Mouse (Mus musculus) large intestine, adult 2 months (tissue): Measurements from ENCODE around the gene Rtl3. TPM values are rescaled to one million over a fixed set of nuclear protein-coding genes. Genes with fewer than 3 reads are reported as not detected.

ENCODE experiments used
- DNase-seq: peaks from one replicate; pipeline ENCODE4 v3.0.0-alpha.2; 2012; ENCODE audit warnings: low read depth, low spot score
- WGBS: fragments of 180-500 bp; shearing (Covaris S2); methylation state at CpG from one replicate; pipeline ENCODE4 v1.1.7; 2018; 5-methylcytosine and 5-hydroxymethylcytosine counted together
- polyA plus RNA-seq: library from polyadenylated mRNA; depleted of rRNA; stranded (reverse); fragments of >200 nt; gene quantifications from 2 replicates; pipeline ENCODE4 v1.2.3, GENCODE M21; 2012; rRNA removed

The Rtl3 gene
- polyA plus RNA-seq, result 0.05 and 0.15 TPM in 2 replicates

DNA sequence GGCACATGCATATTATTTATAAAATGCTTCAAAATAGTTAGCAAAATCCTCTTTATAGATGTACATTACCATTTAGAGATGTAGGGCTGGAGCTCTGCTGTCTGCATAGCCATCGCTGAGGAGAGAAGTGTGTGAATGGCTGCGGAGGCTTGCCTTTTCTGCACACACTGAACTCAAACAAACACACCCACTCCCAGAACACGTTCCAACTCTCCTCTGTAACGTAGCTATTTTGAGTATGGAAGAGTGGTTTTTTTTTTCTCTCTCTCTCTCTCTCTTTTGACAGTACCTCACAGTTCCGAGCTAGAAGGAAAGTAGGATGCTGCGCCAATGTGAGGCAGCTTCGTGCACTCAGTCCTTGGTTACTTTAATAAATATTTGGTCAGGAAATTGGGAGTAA lies at the start of gene Rtl3:
Gene Rtl3, minus strand, starts transcription at position 236 of the 400 bp plus-strand sequence.
- WGBS, result 35% methylated on average over 7 of the region's 7 CpGs
- no peak for DNase-seq

DNA sequence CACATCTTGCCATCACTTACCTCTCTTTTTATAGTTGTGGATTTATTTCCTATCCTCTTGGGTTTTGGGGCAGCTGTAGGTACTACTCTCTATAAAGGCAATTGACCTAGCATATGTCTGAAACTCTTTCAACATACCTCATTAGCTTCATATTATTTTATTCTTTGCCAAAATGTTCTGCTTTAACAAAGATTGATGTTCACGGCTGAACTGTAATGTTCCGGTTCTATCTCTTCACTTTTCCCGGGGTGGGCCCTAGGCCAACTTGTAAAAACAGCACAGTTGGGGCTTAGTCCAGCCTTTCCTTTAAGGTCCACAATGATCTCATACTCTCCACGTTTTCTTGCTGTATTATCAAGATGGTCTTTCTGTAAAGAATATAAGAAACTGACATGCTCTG lies 31.9 kb upstream of the Rtl3 start:
- DNase-seq, result no peak
- 51% methylated on average over 4 of the region's 4 CpGs for WGBS

- no peak for DNase-seq
- WGBS, result 48% methylated on average over 3 of the region's 3 CpGs
Observed at GRCm38 (mm10) chrX:106871894-106872293, 31.4 kb upstream of the Rtl3 start.

DNA sequence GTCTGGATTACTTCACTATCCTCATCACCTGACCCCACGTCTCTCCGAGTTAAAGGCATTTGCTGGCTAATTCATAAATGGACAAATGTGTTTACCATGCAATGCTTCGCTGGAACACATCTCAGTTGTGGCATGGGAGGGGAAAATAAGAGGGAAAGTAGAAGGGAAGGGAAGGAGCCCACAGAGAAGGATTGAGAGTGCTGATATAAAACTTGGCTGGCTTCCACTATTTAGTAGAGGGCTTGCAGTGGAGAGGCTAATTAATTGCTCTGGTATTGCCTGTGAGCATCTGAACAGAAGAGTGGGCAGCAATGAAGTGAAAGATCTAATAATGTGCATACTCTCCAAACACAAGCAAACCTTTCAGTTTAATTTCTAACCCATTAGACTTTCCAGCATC lies 31.0 kb upstream of the Rtl3 start:
- DNase-seq, result no peak
- 65% methylated on average over 3 of the region's 3 CpGs for WGBS

GRCm38 (mm10) chrX:106853523-106854300 lies 13.3 kb upstream of the Rtl3 start:
- 66% methylated on average over 3 of the region's 3 CpGs for WGBS
- DNase-seq, result no peak

DNA sequence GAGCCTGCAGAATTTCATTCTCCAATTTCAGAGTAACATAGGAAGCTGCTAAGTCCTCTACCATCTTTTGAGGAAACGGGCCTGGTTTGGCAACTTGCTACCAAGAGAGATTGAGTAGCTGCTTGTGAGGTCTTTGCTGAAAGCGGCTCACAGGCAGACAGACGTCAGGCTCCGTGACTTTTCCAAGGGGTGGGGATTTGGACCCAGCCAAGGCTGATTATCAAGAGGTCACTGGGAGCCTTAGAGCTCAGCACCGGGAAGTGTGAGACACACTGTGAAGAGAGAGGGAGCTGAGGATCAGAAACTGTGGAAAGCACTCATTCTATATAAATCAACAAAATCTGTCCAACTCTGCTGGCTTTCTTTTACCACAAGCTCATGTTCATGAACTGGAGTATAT lies 853 bp downstream of the Rtl3 start:
- WGBS, result 53% methylated on average over 5 of the region's 5 CpGs
- DNase-seq, result no peak

GRCm38 (mm10) chrX:106830494-106830893 lies 9.9 kb downstream of the Rtl3 start:
- DNase-seq, result no peak
- WGBS, result 68% methylated on average over 1 of the region's 1 CpGs

DNA sequence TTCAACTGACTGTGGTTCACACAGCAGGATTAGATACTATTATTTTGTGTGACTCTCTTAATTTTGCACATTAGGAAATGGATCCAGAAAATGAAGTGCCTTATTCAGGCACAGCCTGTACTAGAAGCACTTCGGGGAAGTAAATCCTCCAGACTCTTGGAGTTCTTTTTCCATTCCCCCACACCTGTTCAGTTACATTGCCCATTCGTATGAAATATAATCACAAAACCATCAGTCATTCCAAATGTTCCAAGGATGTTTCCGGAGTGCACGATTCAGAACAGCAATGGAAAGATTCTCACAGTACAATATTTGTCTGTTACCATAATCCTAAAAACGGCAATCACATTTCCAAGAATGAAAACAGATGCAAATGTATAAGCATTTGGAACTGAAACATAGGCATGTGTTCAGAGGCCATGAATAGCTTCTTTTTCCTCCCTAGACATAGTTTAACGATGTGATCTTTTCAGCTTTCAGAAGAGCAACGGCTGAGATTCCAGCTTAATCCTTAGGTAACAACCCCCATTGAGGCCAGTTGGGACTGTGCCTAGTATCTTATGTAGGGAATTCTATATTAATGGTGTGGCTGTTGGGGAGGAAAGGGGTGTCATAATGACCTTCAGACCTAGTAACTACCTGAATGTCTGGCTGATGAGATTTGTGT lies 30.8 kb downstream of the Rtl3 start:
- no peak for DNase-seq
- WGBS, result 70% methylated on average over 7 of the region's 7 CpGs

DNA sequence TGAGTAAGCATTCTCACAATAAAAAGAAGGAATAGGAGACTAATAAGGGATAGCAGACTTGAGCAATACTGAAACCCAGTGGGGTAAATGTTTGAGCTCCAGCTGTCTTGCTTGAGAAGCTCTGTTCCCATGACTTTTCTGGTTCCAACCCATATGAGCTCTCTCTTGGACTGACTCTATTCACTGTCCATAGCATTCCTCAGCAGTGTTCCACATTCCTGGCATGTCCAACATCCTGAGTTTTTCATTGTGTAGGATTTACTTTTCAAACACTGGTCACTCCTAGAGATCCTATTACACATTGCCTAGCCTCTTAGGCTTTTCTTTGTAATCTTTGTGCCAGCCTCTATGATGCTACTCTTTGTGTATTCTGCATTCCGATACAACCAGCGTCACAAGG lies 36.1 kb downstream of the Rtl3 start:
- 85% methylated on average over 2 of the region's 2 CpGs for WGBS
- no peak for DNase-seq

GRCm38 (mm10) chrX:106794686-106795085 lies 45.8 kb downstream of the Rtl3 start:
- 7% methylated on average over 2 of the region's 2 CpGs for WGBS
- DNase-seq, result no peak

Other genes with a start within 250 kb of the Rtl3 start
- 0.94 and 2.1 TPM in 2 replicates for gene Cysltr1, start 237.0 kb downstream of the Rtl3 start, polyA plus RNA-seq
- gene Lpar4, start 80.0 kb upstream of the Rtl3 start, polyA plus RNA-seq, result 0.01 and 0.05 TPM in 2 replicates
- 1.3 and 1.7 TPM in 2 replicates for gene P2ry10, start 247.8 kb upstream of the Rtl3 start, polyA plus RNA-seq